Comparison of ENCODE assay signal across 8 mouse cellular contexts in genomic region chr13:23585442-23586098, GRCm38 (mm10). TPM values are rescaled to one million over a fixed set of nuclear protein-coding genes. Genes with fewer than 3 reads are reported as not detected.
DNase-seq lines count a peak whose midpoint lies in the region; ATAC-seq and TF ChIP-seq lines count a peak whose summit lies in the region.
"Not testable (repeated sequence)": the region's sequence is repeated elsewhere in the genome, so short reads cannot be mapped to it uniquely, and the experiment has no call there.

No protein-coding gene starts in this region.

- peak; percentile 87 for ATAC-seq in forebrain, embryonic 14.5 days
- peak; percentile 79 for ATAC-seq in liver, postnatal 0 days
- ATAC-seq in neural tube, embryonic 13.5 days (ENCODE audit: low read depth) = peak; percentile 90

- under 1% methylated on average over 28 of the region's 36 CpGs for WGBS in forebrain, embryonic 14.5 days
- WGBS in liver, postnatal 0 days (ENCODE audit: insufficient replicate concordance) = 0% methylated on average over 19 of the region's 36 CpGs
- under 1% methylated on average over 23 of the region's 36 CpGs for WGBS in neural tube, embryonic 13.5 days

- peak overlapping the region; percentile 70 for H3K4me3 ChIP-seq in E14TG2a.4 (replicated peaks; ENCODE audit: low read length)
- peak overlapping the region; percentile 42 for H3K4me3 ChIP-seq in forebrain, embryonic 14.5 days (ENCODE audit: low read depth, low read length)
- peak overlapping the region; percentile 59 for H3K4me3 ChIP-seq in liver, postnatal 0 days (ENCODE audit: low read depth, low read length)
- peak overlapping the region; percentile 47 for H3K4me3 ChIP-seq in neural tube, embryonic 13.5 days

- TF ChIP-seq CTCF in E14TG2a.4 (conservative IDR thresholded peaks at IDR 0.05; ENCODE audit: low read length); liver, postnatal 0 days (IDR thresholded peaks at IDR 0.05; ENCODE audit: low read depth): not testable (repeated sequence)

- H3K9ac ChIP-seq in forebrain, embryonic 14.5 days (ENCODE audit: low read length) = peak overlapping the region; percentile 72
- H3K9ac ChIP-seq in liver, postnatal 0 days (replicated peaks) = peak overlapping the region; percentile 65
- peak overlapping the region; percentile 76 for H3K9ac ChIP-seq in neural tube, embryonic 13.5 days

- intact Hi-C loops in heart, postnatal 25 days (cut with DNase I) = loop anchor here (1.0 to 5.0 kb wide), 3 partner anchors 36 to 1828 kb away; partner anchors contain the start of genes Hist1h2ag, Hist1h2be, Hist1h2bj and Hist1h4i

- peaks cover 57% of the 10 kb centered on the region for H3K4me1 ChIP-seq in E14TG2a.4 (replicated peaks; ENCODE audit: low read depth, low read length)
- H3K4me1 ChIP-seq in forebrain, embryonic 14.5 days (ENCODE audit: control insufficient read depth, insufficient read depth, low read length) = peaks cover 28% of the 10 kb centered on the region
- peaks cover 29% of the 10 kb centered on the region for H3K4me1 ChIP-seq in liver, postnatal 0 days (ENCODE audit: insufficient read depth)
- peaks cover 44% of the 10 kb centered on the region for H3K4me1 ChIP-seq in neural tube, embryonic 13.5 days (replicated peaks)

- H3K4me2 ChIP-seq in forebrain, embryonic 14.5 days (ENCODE audit: low read length) = peak overlapping the region; percentile 93
- H3K4me2 ChIP-seq in liver, postnatal 0 days (ENCODE audit: low read depth, low read length) = peak overlapping the region; percentile 86
- H3K4me2 ChIP-seq in neural tube, embryonic 13.5 days = peak overlapping the region; percentile 72

- peak overlapping the region; percentile 96 for H3K27ac ChIP-seq in forebrain, embryonic 14.5 days (ENCODE audit: low read depth, low read length)
- peak overlapping the region; percentile 99 for H3K27ac ChIP-seq in liver, postnatal 0 days (ENCODE audit: low read depth)
- H3K27ac ChIP-seq in neural tube, embryonic 13.5 days (replicated peaks) = peak overlapping the region; percentile 93

- peak; percentile 71 for TF ChIP-seq EP300 in liver, postnatal 0 days (IDR thresholded peaks at IDR 0.05; ENCODE audit: low read depth)

- not testable (repeated sequence) for H3K9me3 ChIP-seq in E14TG2a.4 (ENCODE audit: low read length); forebrain, embryonic 14.5 days (replicated peaks; ENCODE audit: control insufficient read depth, low read length); liver, postnatal 0 days (ENCODE audit: low read length); neural tube, embryonic 13.5 days

- not testable (repeated sequence) for H3K27me3 ChIP-seq in E14TG2a.4 (ENCODE audit: insufficient read depth, low read length); forebrain, embryonic 14.5 days (replicated peaks; ENCODE audit: control insufficient read depth, insufficient read depth, low read length); liver, postnatal 0 days (ENCODE audit: insufficient read depth, low read length); neural tube, embryonic 13.5 days

- peak; percentile 46 for DNase-seq in cerebellum, adult 11 months
- DNase-seq in forebrain, embryonic 14.5 days (ENCODE audit: low spot score) = peak; percentile 98
- DNase-seq in heart, postnatal 25 days (ENCODE audit: low spot score) = peak; percentile 66
- peak; percentile 77 for DNase-seq in layer of hippocampus, adult 11-12 months (ENCODE audit: low spot score)
- peak; percentile 75 for DNase-seq in liver, postnatal 0 days
- peak; percentile 97 for DNase-seq in telencephalon, adult 2 months (ENCODE audit: low read depth, low spot score)

- not testable (repeated sequence) for H3K36me3 ChIP-seq in E14TG2a.4 (ENCODE audit: insufficient read depth, low read length); forebrain, embryonic 14.5 days (ENCODE audit: control insufficient read depth, insufficient read depth, low read length); liver, postnatal 0 days (replicated peaks; ENCODE audit: insufficient read depth, low read length); neural tube, embryonic 13.5 days

RNA-seq across cellular contexts. Expression of gene Hist1h4d, which starts 4.2 kb away (rescaled TPM):
- 61.0 and 106 TPM in 2 replicates for polyA plus RNA-seq in forebrain, embryonic 14.5 days (2014; fragmentation: Nextera tagmentation; extraction: Ambion mirVana)
- 10 to 100 TPM; 54.4 to 63.1 TPM for total RNA-seq in heart, postnatal 25 days (2021)
- polyA plus RNA-seq in liver, postnatal 0 days (2015; fragmentation: Nextera tagmentation; extraction: Ambion mirVana) = 89.1 and 94.3 TPM in 2 replicates
- polyA plus RNA-seq in neural tube, embryonic 13.5 days (2015; fragmentation: Nextera tagmentation; extraction: Ambion mirVana) = 37.3 and 43.1 TPM in 2 replicates

RNA-seq across cellular contexts. Expression of gene Hist1h3d, which starts 10.0 kb away (rescaled TPM):
- polyA plus RNA-seq in forebrain, embryonic 14.5 days (2014; fragmentation: Nextera tagmentation; extraction: Ambion mirVana) = 5.8 and 5.9 TPM in 2 replicates
- total RNA-seq in heart, postnatal 25 days (2021) = 1 to 10 TPM; 3.4 to 3.6 TPM
- 4.7 and 5.8 TPM in 2 replicates for polyA plus RNA-seq in liver, postnatal 0 days (2015; fragmentation: Nextera tagmentation; extraction: Ambion mirVana)
- 0.63 and 2.0 TPM in 2 replicates for polyA plus RNA-seq in neural tube, embryonic 13.5 days (2015; fragmentation: Nextera tagmentation; extraction: Ambion mirVana)

RNA-seq across cellular contexts. Expression of gene Hist1h2ad, which starts 11.4 kb away (rescaled TPM):
- 2.2 and 3.2 TPM in 2 replicates for polyA plus RNA-seq in forebrain, embryonic 14.5 days (2014; fragmentation: Nextera tagmentation; extraction: Ambion mirVana)
- 1 to 10 TPM; 2.4 to 4.8 TPM for total RNA-seq in heart, postnatal 25 days (2021)
- polyA plus RNA-seq in liver, postnatal 0 days (2015; fragmentation: Nextera tagmentation; extraction: Ambion mirVana) = 2.0 and 2.6 TPM in 2 replicates
- 1.2 and 1.3 TPM in 2 replicates for polyA plus RNA-seq in neural tube, embryonic 13.5 days (2015; fragmentation: Nextera tagmentation; extraction: Ambion mirVana)

RNA-seq across cellular contexts. Expression of gene Hist1h2bf, which starts 11.6 kb away (rescaled TPM):
- 1.2 and 3.9 TPM in 2 replicates for polyA plus RNA-seq in forebrain, embryonic 14.5 days (2014; fragmentation: Nextera tagmentation; extraction: Ambion mirVana)
- total RNA-seq in heart, postnatal 25 days (2021) = 10 to 100 TPM; 16.8 to 17.6 TPM
- polyA plus RNA-seq in liver, postnatal 0 days (2015; fragmentation: Nextera tagmentation; extraction: Ambion mirVana) = 2.9 and 5.8 TPM in 2 replicates
- 0.81 and 1.6 TPM in 2 replicates for polyA plus RNA-seq in neural tube, embryonic 13.5 days (2015; fragmentation: Nextera tagmentation; extraction: Ambion mirVana)

RNA-seq across cellular contexts. Expression of gene Hist1h2bg, which starts 14.4 kb away (rescaled TPM):
- 2.3 and 4.3 TPM in 2 replicates for polyA plus RNA-seq in forebrain, embryonic 14.5 days (2014; fragmentation: Nextera tagmentation; extraction: Ambion mirVana)
- 10 to 100 TPM; 28.4 to 48.1 TPM for total RNA-seq in heart, postnatal 25 days (2021)
- polyA plus RNA-seq in liver, postnatal 0 days (2015; fragmentation: Nextera tagmentation; extraction: Ambion mirVana) = 6.1 and 7.8 TPM in 2 replicates
- polyA plus RNA-seq in neural tube, embryonic 13.5 days (2015; fragmentation: Nextera tagmentation; extraction: Ambion mirVana) = 2.2 and 3.5 TPM in 2 replicates

Comparison
In these comparisons a context has a peak if more than half of its experiments do, and no peak if none do; other contexts are left out.
1. Peak in every context shown above with its lines: DNase-seq, ATAC-seq, H3K4me3 ChIP-seq and H3K27ac ChIP-seq.
2. DNase-seq: peak in every context shown above with its lines; median percentile 98 in forebrain, embryonic 14.5 days; 97 in telencephalon, adult 2 months; 77 in layer of hippocampus, adult 11-12 months; 75 in liver, postnatal 0 days; 66 in heart, postnatal 25 days; 46 in cerebellum, adult 11 months.